Mouse (Mus musculus) midbrain, embryonic 11.5 days (tissue): ENCODE results near the gene Pigr. TPM values are rescaled to one million over a fixed set of nuclear protein-coding genes. Genes with fewer than 3 reads are reported as not detected.

Source experiments
- ATAC-seq: fragments of 200-750 bp; cut with Nextera tagmentation; 2 replicates; pipeline ENCODE4 v1.8.0; 2017; ENCODE audit warnings: moderate TSS enrichment, moderate library complexity; ENCODE audit not compliant: low FRiP score
- DNase-seq: peaks from one replicate; pipeline ENCODE4 v3.0.0; 2015; ENCODE audit warnings: low spot score; ENCODE audit errors: missing footprints
- H3K27ac ChIP-seq: fragments of 300-500 bp; sonication (generic); 2 replicates; pipeline ENCODE4 v1.5.1; 2014; ENCODE audit warnings: low read depth, low read length
- H3K27me3 ChIP-seq: fragments of 300-500 bp; sonication (generic); 2 replicates; pipeline ENCODE4 v1.6.1; 2014; ENCODE audit warnings: mild to moderate bottlenecking, low read length, moderate library complexity, mixed read lengths; ENCODE audit not compliant: control insufficient read depth, insufficient read depth
- H3K36me3 ChIP-seq: fragments of 300-500 bp; sonication (generic); 2 replicates; pipeline ENCODE4 v1.6.1; 2014; ENCODE audit warnings: mild to moderate bottlenecking, low read length, moderate library complexity, mixed read lengths; ENCODE audit not compliant: control insufficient read depth, insufficient read depth
- H3K4me1 ChIP-seq: fragments of 300-500 bp; sonication (generic); 2 replicates; pipeline ENCODE4 v1.6.1; 2014; ENCODE audit warnings: low read length; ENCODE audit not compliant: control insufficient read depth, insufficient read depth
- H3K4me2 ChIP-seq: fragments of 300-500 bp; sonication (generic); 2 replicates; pipeline ENCODE4 v1.6.1; 2014; ENCODE audit warnings: mild to moderate bottlenecking, moderate library complexity
- H3K4me3 ChIP-seq: fragments of 300-500 bp; sonication (generic); 2 replicates; pipeline ENCODE4 v1.5.1; 2014; ENCODE audit warnings: low read depth, low read length
- H3K9ac ChIP-seq: fragments of 300-500 bp; sonication (generic); 2 replicates; pipeline ENCODE4 v1.6.1; 2014; ENCODE audit warnings: low read length
- H3K9me3 ChIP-seq: fragments of 300-500 bp; sonication (generic); 2 replicates; pipeline ENCODE4 v1.6.1; 2016; ENCODE audit warnings: low read length; ENCODE audit not compliant: control insufficient read depth
- WGBS: fragments of 180-500 bp; shearing (Covaris S2); extraction: QIAGEN DNeasy Blood & Tissue Kit; methylation state at CpG from one replicate; pipeline ENCODE4 v1.1.7; 2014; 5-methylcytosine and 5-hydroxymethylcytosine counted together
- polyA plus RNA-seq: library from polyadenylated mRNA; unstranded; fragments of >200 nt; fragmentation: Nextera tagmentation; extraction: Ambion mirVana; gene quantifications from 2 replicates; pipeline ENCODE4 v1.2.1, GENCODE M21; 2014

Pigr gene
- polyA plus RNA-seq, 1 experiment from 2014 or later = not detected

- 93% methylated on average over 7 of the region's 7 CpGs for WGBS
- Histone ChIP-seq H3K9me3 (no peaks in the 10 kb centered on the region), H3K36me3 (no peaks in the 10 kb centered on the region), H3K4me2 (no peak overlapping the region), H3K27ac (no peak overlapping the region), H3K4me1 (no peaks in the 10 kb centered on the region), H3K4me3 (no peak overlapping the region), H3K9ac (no peak overlapping the region), H3K27me3 (no peaks in the 10 kb centered on the region)
- ATAC-seq = no peak
- DNase-seq = no peak
Measured at GRCm38 (mm10) chr1:130841621-130842020, 15.1 kb downstream of the Pigr start.

DNA sequence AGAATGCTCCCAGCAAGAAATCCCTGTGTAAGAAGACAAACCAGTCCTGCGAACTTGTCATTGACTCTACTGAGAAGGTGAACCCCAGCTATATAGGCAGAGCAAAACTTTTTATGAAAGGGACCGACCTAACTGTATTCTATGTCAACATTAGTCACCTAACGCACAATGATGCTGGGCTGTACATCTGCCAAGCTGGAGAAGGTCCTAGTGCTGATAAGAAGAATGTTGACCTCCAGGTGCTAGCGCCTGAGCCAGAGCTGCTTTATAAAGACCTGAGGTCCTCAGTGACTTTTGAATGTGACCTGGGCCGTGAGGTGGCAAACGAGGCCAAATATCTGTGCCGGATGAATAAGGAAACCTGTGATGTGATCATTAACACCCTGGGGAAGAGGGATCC is 18.0 kb downstream of the Pigr start:
- Histone ChIP-seq H3K4me3 (no peak overlapping the region), H3K36me3 (no peaks in the 10 kb centered on the region), H3K4me2 (no peak overlapping the region), H3K27me3 (no peaks in the 10 kb centered on the region), H3K27ac (no peak overlapping the region), H3K4me1 (no peaks in the 10 kb centered on the region), H3K9me3 (no peaks in the 10 kb centered on the region), H3K9ac (no peak overlapping the region)
- DNase-seq = no peak
- ATAC-seq = no peak
- WGBS = 95% methylated on average over 7 of the region's 7 CpGs

GRCm38 (mm10) chr1:130849530-130850214 is 23.2 kb downstream of the Pigr start:
- no peak overlapping the region for H3K4me3 ChIP-seq
- WGBS = 90% methylated on average over 10 of the region's 10 CpGs
- H3K9ac ChIP-seq = no peak overlapping the region
- no peak for ATAC-seq
- H3K4me2 ChIP-seq = no peak overlapping the region
- H3K36me3 ChIP-seq = no peaks in the 10 kb centered on the region
- H3K9me3 ChIP-seq = no peaks in the 10 kb centered on the region
- H3K27ac ChIP-seq = no peak overlapping the region
- DNase-seq = no peak
- H3K27me3 ChIP-seq = no peaks in the 10 kb centered on the region
- no peaks in the 10 kb centered on the region; the same call in 1 of the 2 replicates for H3K4me1 ChIP-seq

- Histone ChIP-seq H3K4me1 (no peaks in the 10 kb centered on the region; the same call in 1 of the 2 replicates), H3K4me3 (no peak overlapping the region), H3K27ac (no peak overlapping the region), H3K4me2 (no peak overlapping the region), H3K27me3 (no peaks in the 10 kb centered on the region), H3K36me3 (no peaks in the 10 kb centered on the region), H3K9ac (no peak overlapping the region), H3K9me3 (no peaks in the 10 kb centered on the region)
- 84% methylated on average over 5 of the region's 5 CpGs for WGBS
- DNase-seq (no peak), ATAC-seq (no peak)
Measured at GRCm38 (mm10) chr1:130850405-130850804, 23.9 kb downstream of the Pigr start.

GRCm38 (mm10) chr1:130854819-130855218 is 28.3 kb downstream of the Pigr start:
- no peak for ATAC-seq
- Histone ChIP-seq H3K9me3 (no peaks in the 10 kb centered on the region), H3K4me2 (no peak overlapping the region), H3K4me1 (no peaks in the 10 kb centered on the region; the same call in 1 of the 2 replicates), H3K27me3 (no peaks in the 10 kb centered on the region), H3K4me3 (no peak overlapping the region), H3K36me3 (no peaks in the 10 kb centered on the region), H3K27ac (no peak overlapping the region), H3K9ac (no peak overlapping the region)
- WGBS = 83% methylated on average over 9 of the region's 9 CpGs
- peak; percentile 85 for DNase-seq

DNA sequence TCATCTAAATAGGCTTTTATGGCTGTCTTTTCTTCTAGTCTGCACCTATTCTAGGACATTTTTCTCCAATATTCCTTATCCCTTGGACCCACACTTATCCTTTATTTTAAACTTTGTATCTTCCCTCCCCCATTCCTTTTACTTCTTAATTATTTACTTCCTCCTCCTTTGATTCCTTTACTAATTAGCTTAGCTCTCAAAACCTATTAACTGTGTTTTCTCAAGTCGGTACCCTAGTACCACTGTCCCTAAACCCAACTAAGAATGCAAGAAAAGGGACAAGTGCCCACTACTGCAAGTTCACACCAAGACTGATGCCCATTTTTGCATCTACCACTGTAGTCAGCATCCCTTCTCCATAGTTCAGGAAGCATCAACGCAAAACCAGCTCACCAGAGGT is 29.2 kb downstream of the Pigr start:
- no peak for DNase-seq
- H3K27ac ChIP-seq = no peak overlapping the region
- no peak for ATAC-seq
- no peak overlapping the region for H3K4me3 ChIP-seq
- no peaks in the 10 kb centered on the region for H3K9me3 ChIP-seq
- H3K9ac ChIP-seq = no peak overlapping the region
- no peaks in the 10 kb centered on the region for H3K36me3 ChIP-seq
- WGBS = 83% methylated on average over 2 of the region's 2 CpGs
- no peak overlapping the region for H3K4me2 ChIP-seq
- no peaks in the 10 kb centered on the region; the same call in 1 of the 2 replicates for H3K4me1 ChIP-seq
- H3K27me3 ChIP-seq = no peaks in the 10 kb centered on the region

DNA sequence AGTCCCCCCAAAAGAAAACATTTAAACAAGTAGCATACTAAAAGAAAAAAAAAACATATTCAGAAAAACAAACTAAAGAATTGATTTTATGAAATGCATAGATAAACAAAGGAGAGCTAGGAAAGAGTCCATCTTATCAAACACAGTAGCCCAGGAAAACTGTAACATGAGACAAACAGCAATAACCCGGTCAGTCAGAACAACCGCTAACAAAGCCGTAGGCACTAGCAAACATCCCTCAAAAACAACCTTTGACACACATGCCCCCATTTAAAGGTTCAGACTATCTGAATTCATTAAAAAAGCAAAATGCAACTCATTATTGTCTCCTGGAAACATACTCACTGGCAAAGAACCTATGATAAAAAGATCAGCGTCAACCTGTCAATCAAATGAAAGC is 31.0 kb downstream of the Pigr start:
- no peaks in the 10 kb centered on the region; the same call in 1 of the 2 replicates for H3K4me1 ChIP-seq
- no peak overlapping the region for H3K27ac ChIP-seq
- no peaks in the 10 kb centered on the region for H3K36me3 ChIP-seq
- no peak overlapping the region for H3K4me2 ChIP-seq
- no peak for ATAC-seq
- no peak for DNase-seq
- H3K27me3 ChIP-seq = no peaks in the 10 kb centered on the region
- no peak overlapping the region for H3K4me3 ChIP-seq
- H3K9me3 ChIP-seq = no peaks in the 10 kb centered on the region
- 92% methylated on average over 4 of the region's 4 CpGs for WGBS
- H3K9ac ChIP-seq = no peak overlapping the region

GRCm38 (mm10) chr1:130864238-130864637 is 37.8 kb downstream of the Pigr start:
- Histone ChIP-seq H3K27me3 (no peaks in the 10 kb centered on the region), H3K36me3 (no peaks in the 10 kb centered on the region), H3K4me2 (no peak overlapping the region), H3K27ac (no peak overlapping the region), H3K9me3 (no peaks in the 10 kb centered on the region), H3K4me1 (no peaks in the 10 kb centered on the region), H3K4me3 (no peak overlapping the region), H3K9ac (no peak overlapping the region)
- ATAC-seq (no peak), DNase-seq (no peak)
- 86% methylated on average over 4 of the region's 4 CpGs for WGBS

- Histone ChIP-seq H3K9ac (no peak overlapping the region), H3K4me2 (no peak overlapping the region), H3K9me3 (no peaks in the 10 kb centered on the region), H3K27ac (no peak overlapping the region), H3K36me3 (no peaks in the 10 kb centered on the region), H3K4me3 (no peak overlapping the region), H3K27me3 (no peaks in the 10 kb centered on the region), H3K4me1 (no peaks in the 10 kb centered on the region)
- DNase-seq = no peak
- no peak for ATAC-seq
- 88% methylated on average over 5 of the region's 5 CpGs for WGBS
Measured at GRCm38 (mm10) chr1:130864741-130865140, 38.3 kb downstream of the Pigr start.
